Mouse (Mus musculus) ZHBTc4 (cell line): ENCODE measurements at regions not wholly inside any gene's neighbourhood (a gene's known extent, or its start where the extent isn't known, plus 50 kb on each side); places are given as distances from the start of the nearest gene placed in this dataset.
A peak's percentile ranks its signal among the peaks of the same experiment; 100 is the strongest.

Source experiments
- DNase-seq: peaks from one replicate; pipeline ENCODE4 v3.0.0-alpha.2; 2011; ENCODE audit warnings: low read depth, low spot score

DNA sequence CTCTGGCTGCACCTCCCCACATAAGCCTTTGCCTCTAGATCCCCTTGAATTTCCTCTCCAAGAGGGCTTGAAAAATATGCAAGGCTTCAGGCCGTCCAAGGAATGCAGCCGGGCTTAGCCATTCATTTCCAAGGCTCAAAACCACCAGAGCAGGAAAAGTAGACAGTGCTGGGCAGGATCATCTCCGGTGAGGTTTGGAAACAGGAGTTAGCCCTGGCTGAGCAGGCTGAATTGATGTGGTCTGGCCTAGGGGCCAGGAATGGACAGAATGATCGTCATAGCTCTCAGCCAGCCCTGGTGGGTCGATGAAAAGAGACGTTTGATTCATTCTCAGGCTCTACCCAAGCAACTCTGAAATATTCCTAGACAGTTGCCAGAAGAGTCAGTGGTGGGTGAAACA, 529.7 kb upstream of the Tnp1 start:
- no peak for DNase-seq

DNA sequence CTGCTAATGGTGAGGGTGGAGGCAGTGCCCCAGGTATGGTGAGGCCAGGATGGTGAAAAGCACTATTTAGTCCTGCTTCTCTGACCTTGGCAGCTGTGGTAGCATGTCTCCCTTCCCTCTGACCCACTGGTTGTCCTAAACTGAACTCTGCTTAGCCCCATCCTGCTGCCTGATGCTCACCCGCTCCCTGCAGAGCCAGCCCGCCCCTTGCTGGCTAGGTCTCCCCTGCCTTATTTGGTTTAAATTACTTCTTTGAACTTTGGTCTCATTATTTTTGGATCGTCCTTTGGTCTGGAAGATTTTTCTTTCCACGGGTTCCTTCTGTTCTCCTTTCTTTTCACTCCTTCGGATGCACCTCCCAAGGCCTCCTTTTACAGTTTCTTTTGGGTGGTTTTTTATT, 525.7 kb upstream of the Tnp1 start:
- DNase-seq: no peak

DNA sequence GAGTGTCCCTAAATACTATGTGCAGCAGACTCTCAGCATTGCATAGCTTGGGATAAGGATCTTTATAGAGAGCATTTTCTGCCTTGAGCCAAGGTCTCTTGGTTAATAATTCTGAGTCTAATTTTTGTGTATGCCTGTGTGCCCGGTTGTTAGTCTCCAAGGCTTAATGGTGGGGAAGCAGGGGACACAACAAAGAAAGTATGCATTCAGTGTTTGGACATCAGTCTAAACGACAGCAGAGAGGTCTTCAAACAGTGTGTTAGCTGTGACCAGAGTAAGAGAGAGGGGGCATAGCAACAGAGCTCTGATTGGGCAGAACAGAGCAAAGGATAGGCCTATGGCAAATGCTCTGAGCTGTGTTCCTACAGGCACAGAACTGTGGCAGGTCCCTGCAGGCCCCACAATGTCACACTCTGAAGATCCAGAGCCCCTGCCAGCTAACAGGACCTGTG, 522.7 kb upstream of the Tnp1 start:
- DNase-seq: no peak

DNA sequence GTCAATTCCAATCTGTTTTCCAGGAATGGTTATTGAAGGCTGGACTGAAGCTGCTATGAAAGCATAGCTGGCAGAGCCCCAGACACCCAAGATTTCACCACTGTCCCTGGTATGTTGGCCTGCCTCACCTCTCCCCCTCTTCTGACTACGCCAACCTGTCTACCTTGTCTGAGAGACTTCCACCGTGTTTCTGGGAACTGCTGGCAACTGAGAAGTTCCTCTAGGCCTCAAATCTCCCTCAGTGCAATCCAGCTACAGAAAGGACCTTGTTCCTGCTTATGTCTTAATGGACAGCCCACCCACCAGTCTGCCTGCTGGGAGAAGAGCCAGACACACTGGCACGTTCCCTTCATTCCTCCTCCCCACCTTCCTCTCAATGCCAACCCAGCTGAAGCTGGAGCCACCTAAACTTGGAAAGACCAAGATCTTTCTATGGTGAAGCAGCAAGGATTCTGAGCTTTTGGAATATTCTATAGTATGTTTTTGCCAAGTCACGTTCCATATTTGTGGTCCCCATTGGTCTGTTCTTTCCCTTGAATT, 520.1 kb upstream of the Tnp1 start:
- no peak for DNase-seq

DNA sequence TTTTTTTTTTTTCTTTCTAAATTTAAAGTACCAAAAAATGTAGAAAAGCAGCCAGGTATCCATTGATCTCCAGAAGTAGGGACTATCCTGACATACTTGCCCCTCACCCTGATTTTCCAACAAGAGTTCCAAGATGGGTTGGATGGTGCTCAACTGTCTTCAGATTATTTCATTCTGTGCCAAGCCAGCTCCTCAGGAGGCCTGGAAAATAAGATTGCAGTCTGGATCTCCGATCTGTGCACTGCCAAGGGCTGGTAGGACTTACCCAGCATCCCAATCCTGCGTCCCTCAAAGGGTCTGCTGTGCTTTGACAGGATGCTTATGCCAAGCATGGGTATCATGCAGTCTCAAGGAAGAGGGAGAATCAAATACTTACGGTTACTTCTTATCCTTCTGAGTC, 517.8 kb upstream of the Tnp1 start:
- DNase-seq: no peak

DNA sequence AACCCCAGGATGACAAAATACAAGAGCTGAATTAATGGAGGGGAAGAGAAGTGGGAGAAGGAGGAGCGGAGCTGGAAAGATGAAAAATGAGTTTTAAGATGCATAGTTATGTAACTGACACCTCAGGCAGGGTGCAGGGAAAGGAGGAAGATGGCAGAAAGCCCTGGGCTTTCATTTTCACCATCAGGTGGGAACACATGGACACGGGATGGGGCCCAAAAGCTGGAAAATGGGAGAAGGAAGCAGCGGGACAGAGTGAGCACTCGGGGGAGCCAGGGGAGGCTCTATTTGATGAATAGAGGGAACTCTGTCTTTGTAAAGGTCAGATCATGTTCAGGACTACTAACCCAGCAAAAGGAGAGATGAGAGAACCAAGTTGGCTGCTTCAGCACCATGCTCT, 516.6 kb upstream of the Tnp1 start:
- DNase-seq: no peak

DNA sequence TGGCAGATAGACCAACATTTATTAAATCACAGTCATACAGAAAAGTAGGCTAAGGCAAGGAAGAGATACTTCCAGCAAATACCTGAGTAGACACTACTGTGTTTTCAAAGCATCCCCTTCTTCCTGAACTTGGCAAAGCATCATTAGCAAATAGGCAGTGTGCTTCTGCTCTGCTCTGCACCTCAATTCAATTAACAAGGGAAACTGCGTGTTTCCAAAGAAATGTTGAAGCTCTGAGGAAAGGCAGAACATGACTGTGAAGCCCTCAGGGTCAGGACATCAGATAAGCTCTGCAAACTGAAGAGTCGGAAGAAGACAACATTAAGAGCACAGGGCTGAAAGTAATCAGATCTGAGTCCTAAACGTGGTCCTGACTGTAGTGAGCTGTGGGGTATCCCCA, 516.1 kb upstream of the Tnp1 start:
- no peak for DNase-seq

DNA sequence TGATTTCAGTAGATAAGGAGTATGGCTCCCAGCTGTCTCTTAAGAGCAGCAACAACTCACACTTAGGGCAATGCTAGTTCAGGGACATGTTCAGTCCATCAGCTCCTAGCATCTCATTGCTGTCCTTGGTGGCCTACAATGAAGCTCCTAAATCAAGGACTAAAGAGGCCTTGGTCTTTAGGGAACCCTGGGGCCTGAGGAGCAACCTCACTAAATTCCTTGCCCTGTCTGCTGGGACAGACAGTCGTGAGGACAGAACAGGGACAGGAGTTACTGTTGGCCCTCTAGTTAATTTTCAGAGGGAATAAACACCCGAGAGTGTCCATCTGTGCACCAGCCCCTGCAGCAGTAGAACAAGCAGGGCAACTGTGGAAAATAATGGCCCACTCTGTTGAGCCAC, 514.6 kb upstream of the Tnp1 start:
- DNase-seq: no peak

DNA sequence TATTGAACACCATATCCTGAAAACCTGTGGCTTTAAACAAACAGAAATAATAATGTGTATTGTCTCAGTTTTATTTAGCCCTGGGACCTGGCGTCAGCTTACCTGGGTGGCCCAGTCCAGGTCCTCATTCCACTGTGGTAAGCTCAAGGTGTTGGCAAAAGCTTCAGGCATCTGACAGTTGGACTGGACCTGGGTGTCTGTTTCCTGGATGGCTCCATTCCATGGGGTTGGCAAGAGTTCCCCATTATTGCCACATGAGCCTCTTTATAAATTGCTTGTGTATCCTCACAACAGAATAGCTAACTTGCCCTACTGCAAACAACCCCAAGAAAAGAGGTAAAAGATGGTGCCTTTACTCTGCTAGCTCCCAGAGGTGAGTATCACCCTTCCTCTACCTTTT, 512.9 kb upstream of the Tnp1 start:
- DNase-seq: no peak

DNA sequence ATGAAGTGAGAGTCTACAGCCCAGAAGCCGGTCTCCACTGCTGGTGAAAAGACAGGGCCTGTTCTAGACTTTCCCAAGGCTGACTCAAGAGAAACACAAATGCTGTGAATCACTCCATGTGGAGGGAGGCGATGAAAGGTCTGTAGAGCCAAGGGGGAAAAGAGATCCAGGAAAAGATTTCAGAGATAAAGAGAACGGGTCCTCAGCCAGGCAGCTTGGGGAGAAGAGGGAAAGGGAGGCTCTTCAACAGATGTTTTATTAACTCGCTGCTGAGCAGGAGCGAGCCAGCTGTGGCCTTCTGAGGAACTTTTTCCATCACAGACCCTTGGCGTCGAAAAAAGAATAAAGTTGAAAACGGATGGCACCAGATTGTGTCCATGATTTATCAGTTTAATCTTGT, 500.7 kb upstream of the Tnp1 start:
- DNase-seq: no peak

DNA sequence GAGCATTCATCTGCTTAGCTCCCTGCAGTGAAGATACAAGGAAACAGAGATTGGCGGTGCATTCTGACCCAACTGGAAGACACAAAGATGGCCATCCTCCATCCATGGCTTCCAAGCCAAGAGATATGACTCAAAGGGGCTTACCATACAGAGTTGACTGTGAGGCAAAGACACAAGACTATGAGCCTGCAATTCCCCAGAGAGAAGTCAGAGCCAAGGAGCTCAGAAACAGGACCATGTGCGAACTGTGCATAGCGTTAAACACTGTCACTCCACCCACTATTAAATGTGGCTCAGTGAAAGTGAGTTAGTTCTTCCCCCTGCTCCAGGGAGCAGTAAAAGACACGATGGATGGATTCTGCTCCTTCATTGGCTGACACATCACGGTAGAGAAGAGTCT, 500.1 kb upstream of the Tnp1 start:
- no peak for DNase-seq

DNA sequence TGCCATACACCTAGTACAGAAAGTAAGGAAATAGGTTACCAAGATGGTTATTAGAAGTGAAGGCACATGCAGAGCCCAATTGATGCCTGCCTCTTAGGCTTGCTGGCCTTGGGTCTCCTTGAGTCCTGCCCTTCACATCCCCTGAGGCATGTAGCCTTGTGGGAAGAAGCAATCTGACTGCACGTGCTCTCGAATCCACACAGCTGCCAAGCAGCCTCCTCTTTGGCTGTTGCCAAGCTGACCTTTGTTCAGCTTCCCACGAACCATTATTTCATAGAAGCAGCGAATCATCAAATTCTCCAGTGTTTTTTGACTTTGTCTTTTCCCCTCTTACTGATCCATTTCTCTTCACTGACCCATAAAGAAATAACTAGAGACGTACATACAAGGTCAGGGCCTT, 498.1 kb upstream of the Tnp1 start:
- DNase-seq: no peak

DNA sequence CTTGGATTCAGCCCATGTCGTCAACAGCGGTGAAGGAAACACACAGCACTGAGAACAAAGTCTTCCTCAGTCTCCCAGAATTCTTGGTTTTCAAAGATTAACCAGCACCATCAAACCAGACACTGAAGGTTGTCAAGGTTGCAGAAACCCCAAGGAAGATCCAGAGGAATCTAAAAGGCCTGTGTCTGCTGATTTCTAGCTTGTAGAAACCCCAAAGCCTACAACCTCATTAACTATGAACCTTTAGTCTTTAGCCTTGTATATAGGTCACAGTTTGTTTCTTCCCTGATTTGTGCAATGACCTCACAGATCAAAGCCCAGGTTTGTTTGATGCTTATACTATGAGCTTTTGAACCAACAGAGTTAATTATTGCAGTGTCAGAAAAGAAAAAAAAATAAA, 497.1 kb upstream of the Tnp1 start:
- no peak for DNase-seq

DNA sequence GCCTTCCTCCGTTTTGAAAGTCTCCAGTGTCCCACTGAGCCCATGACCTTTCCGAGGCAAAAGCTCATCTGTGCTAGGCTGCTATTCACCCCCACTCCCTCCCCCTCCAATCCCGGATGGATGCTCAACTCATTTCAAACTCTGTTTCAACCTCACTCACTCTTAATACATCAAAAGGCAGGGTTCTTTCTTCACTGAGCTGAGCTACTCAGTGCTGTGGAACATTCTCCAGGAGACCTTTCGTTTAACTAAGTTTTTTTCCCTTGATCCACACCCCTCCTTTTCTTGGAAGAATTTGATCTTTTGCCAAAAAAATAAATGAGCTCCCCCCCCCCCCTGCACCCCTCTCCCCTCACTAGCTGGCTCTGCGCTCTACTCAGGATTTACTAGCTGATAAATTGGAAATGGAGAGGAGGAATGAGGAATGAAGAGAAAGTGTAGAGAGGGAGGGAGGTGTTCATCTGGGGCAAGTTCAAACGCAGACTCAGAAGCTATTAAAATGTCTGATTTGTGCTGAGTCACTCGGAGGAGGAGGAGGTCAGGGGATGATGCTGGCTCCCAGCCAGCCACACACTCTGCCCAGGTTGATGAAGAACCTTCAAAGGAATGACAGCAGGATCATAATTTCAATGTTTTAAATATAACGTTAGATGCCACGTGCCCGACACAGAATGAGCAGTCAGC, 491.5 kb upstream of the Tnp1 start:
- DNase-seq: peak; percentile 25

DNA sequence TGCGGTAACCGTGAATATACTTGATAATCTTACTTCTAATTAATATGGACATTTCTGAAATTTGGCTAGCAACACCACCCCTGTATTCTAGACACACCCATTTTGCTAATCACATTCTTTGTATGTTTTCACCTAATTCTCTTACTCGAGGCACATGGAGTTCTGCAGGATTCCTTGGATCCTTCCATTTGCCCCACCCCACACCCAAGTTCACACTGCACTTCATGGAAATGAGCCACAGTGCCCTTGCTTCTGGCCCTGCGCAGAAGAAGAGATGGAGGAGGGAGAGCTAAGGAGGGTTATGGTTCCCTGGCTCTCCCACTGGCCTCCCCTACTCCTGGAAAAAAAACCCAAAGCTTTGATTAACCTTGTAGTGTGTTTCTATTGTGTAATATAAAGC, 487.9 kb upstream of the Tnp1 start:
- peak; percentile 81 for DNase-seq

DNA sequence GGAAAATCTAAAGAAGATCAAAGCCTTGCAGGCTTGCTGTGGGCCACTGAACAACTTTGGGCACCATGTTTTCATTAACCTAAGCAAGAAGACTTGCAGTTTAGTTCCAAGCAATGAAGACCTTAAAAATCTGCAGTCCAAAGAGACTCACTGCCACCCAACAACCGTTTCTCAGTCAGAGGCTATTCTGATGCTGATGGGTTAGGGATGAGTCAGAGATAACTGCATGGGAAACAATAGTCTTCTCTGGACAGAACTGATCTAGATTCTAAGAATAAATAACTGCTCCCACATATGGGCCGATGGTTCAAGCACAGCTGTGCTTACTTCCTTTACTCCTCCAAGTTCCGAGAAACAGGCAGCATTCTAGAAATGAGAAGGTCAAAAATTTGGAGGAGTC, 485.0 kb upstream of the Tnp1 start:
- peak; percentile 75 for DNase-seq

DNA sequence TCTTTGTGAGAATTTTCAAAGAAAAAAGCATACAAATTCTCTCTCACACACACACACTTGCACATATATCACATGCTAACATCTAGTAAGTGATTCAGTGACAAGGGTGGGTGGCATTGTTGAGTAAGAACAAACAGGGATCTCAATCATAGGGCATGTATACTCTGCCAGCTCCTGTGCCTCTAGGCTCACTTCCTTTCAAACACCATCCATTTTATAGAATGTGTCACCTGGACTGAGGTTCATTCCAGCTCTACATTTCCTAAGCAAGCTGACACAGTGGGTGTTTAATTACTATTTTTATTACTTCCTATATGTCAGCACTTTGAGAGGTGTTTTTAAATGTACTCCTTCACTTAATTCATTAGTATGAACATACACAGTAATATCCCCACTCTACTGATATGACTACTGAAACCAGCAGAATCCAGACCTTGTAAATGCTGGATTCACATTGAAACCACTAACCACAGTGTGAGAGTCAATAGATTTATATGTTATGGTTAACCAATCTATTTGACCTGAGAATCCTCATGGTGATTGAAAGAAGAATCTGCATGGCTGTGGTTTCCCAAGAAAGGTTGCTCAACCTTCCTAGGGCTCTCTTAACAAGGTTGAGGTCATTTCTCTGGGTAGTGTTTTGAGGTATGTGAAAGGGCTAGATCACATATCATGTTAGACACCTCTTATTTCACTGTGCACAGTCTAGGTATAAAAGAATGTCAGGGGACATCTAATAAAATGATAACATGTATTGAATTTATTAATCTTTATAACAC, 480.5 kb upstream of the Tnp1 start:
- DNase-seq: no peak

DNA sequence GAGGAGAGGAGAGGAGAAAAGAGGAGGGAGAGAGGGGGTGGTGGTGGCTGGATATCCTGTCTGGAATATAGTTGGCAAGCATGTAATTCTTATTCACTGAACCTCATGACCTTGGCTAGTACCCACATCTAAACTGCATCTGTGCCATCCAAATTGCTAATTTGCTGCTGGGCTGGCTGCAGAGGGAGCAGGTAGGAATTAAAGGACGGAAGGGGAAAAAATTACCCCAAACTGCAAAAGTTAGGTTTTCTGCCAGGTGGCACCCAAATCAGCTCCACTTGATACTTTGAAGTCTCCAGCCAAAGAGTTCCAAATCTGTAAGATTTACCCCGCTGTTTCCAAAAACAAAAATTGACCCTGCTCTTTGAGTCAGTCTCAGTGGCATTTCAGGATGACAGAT, 466.2 kb upstream of the Tnp1 start:
- DNase-seq: no peak

DNA sequence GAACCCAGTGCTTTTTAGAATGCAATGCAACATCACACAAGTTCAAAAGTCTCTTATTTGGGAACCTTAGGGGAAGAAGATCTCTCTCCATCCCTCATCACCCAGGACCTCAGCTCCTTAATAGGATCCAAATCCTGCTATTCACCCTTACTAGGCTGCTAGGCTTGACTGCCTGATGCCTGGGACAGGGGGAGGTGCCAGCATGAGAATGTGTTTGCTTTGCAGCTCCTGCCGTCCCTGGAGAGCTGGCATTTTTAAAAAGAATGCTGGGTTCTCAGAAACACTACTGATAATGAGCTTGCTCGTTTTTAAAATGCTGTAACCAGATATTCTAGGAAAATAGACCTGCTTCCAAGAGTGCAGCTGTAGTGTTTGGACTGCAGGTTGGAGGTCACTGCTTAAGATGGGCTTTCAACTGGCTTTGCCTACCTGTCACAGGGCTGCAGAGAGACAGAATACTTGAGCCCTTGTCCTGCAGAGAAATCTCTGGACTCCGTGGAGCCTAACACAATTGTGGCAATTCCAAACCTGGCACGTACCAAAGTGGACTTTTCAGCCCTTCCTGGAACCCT, 463.7 kb upstream of the Tnp1 start:
- DNase-seq: no peak

DNA sequence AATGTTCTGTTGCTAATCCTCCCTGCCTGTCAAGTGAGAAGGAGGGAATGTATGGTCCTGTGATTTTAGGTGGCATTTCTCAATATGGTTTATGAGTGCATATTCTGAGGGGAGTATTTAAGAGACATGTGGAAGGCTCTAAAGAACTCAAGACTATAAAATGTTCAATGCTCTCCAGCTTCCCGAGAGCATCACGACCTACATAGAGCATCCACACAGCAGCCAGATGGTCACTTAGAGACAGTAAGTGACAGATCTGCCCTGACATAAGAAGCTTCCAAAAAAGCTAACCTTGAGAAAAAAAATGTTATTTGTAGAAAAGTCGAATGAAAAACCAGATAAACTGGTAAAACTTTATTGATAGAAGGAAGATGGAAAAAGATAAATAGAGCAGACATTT, 444.9 kb upstream of the Tnp1 start:
- no peak for DNase-seq

DNA sequence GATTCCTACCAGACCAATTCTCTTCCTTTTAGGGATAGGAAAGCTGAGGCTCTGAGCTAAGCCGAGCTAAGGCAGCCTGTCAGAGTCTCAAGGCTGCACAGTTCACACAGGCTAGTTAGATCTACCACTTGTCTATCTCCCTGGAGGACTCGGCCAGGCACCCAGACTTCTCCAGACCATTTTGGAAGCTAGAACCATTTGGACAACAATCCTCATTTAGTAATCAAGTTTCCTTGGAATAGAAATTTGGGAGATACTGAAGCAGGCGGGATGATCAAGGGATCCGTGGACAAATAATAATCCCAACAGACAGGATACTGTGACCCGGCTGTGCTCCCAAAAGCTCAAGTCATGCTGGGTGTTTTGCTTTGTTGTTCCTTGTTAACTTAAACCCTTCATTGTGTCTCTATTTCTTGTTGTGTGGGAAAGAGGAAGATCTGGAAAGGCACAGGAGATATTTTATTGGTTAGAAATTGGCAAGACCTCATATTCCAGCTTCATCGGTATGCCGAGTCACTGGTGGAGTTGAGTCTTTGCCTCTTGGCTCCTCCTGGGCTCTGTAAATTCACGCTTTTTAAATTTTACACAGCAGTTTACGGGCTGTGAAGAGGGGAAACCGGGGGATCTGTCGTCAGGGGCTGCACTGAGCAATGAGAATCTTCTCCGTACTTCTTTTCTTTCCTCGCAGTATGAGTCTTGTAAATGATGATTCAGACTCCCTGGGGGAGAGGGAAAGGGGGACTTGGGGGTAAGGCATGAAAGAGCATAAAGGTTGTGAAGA, 444.2 kb upstream of the Tnp1 start:
- no peak for DNase-seq

DNA sequence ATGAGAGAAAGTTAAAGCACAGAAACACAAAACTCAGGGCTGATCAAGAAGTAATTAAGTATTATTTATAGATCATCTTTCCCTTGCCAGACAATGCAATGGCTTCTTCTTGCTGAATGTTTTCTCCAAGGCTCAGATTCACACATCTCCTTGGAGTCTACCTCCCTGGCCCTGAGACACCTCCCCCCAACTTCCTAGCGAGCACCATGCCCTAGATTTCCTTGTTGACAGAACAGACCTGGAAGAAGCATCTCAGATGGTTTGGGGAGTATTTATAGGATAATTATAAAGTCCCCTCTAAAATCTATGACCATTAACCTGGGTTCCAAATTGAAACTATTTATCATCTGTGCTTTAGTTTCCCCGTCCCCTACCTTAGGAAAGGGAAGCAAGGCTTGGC, 441.6 kb upstream of the Tnp1 start:
- no peak for DNase-seq
